Mouse (Mus musculus) heart, embryonic 11.5 days (tissue): ENCODE data around the gene Chsy1. TPM values are rescaled to one million over a fixed set of nuclear protein-coding genes. Genes with fewer than 3 reads are reported as not detected.
"Not testable (repeated sequence)": the region's sequence is repeated elsewhere in the genome, so short reads cannot be mapped to it uniquely, and the experiment has no call there.

Experiments used
- ATAC-seq: fragments of 200-750 bp; cut with Nextera tagmentation; replicated peaks from 2 replicates; pipeline ENCODE4 v1.8.0; 2017; ENCODE audit warnings: moderate library complexity; ENCODE audit not compliant: insufficient number of reproducible peaks, low FRiP score, low TSS enrichment
- H3K27ac ChIP-seq: fragments of 300-500 bp; sonication (generic); 2 replicates; pipeline ENCODE4 v1.5.1; 2014; ENCODE audit warnings: mild to moderate bottlenecking, low read depth, low read length
- H3K27me3 ChIP-seq: fragments of 300-500 bp; sonication (generic); 2 replicates; pipeline ENCODE4 v1.6.1; 2014; ENCODE audit warnings: mild to moderate bottlenecking, low read length, mixed read lengths; ENCODE audit not compliant: control insufficient read depth, insufficient read depth
- H3K36me3 ChIP-seq: fragments of 300-500 bp; sonication (generic); 2 replicates; pipeline ENCODE4 v1.6.1; 2014; ENCODE audit warnings: mild to moderate bottlenecking, low read length, moderate library complexity, mixed read lengths; ENCODE audit not compliant: control insufficient read depth, insufficient read depth
- H3K4me1 ChIP-seq: fragments of 300-500 bp; sonication (generic); 2 replicates; pipeline ENCODE4 v1.6.1; 2014; ENCODE audit warnings: low read length; ENCODE audit not compliant: control insufficient read depth, insufficient read depth
- H3K4me2 ChIP-seq: fragments of 300-500 bp; sonication (generic); 2 replicates; pipeline ENCODE4 v1.6.1; 2014; ENCODE audit warnings: mild to moderate bottlenecking, moderate library complexity
- H3K4me3 ChIP-seq: fragments of 300-500 bp; sonication (generic); 2 replicates; pipeline ENCODE4 v1.5.1; 2014; ENCODE audit warnings: low read depth, low read length
- H3K9ac ChIP-seq: fragments of 300-500 bp; sonication (generic); 2 replicates; pipeline ENCODE4 v1.6.1; 2014; ENCODE audit warnings: mild to moderate bottlenecking, low read depth, low read length, moderate library complexity
- H3K9me3 ChIP-seq: fragments of 300-500 bp; sonication (generic); replicated peaks from 2 replicates; pipeline ENCODE4 v1.6.1; 2016; ENCODE audit warnings: low read length; ENCODE audit not compliant: control insufficient read depth
- WGBS: fragments of 180-500 bp; shearing (Covaris S2); extraction: QIAGEN DNeasy Blood & Tissue Kit; methylation state at CpG from one replicate; pipeline ENCODE4 v1.1.7; 2014; ENCODE audit not compliant: insufficient replicate concordance; 5-methylcytosine and 5-hydroxymethylcytosine counted together
- polyA plus RNA-seq: library from polyadenylated mRNA; unstranded; fragments of >200 nt; fragmentation: Nextera tagmentation; extraction: Ambion mirVana; gene quantifications from 2 replicates; pipeline ENCODE4 v1.2.1, GENCODE M21; 2014

The Chsy1 gene
- polyA plus RNA-seq, 1 experiment from 2014 or later = 29.0 TPM

- Histone ChIP-seq H3K9me3 (no peaks in the 10 kb centered on the region), H3K4me3 (no peak overlapping the region), H3K27ac (no peak overlapping the region), H3K4me2 (no peak overlapping the region), H3K4me1 (peaks cover 8% of the 10 kb centered on the region), H3K36me3 (no peaks in the 10 kb centered on the region), H3K27me3 (no peaks in the 10 kb centered on the region), H3K9ac (no peak overlapping the region)
- WGBS = 90% methylated on average over 5 of the region's 5 CpGs
- no peak for ATAC-seq
These were observed 76.1 kb downstream of the Chsy1 start for GRCm38 (mm10) chr7:66185370-66185769.

- H3K4me2 ChIP-seq = no peak overlapping the region
- H3K36me3 ChIP-seq = no peaks in the 10 kb centered on the region
- ATAC-seq = no peak; the same call in 1 of the 2 replicates
- 39% methylated on average over 4 of the region's 4 CpGs for WGBS
- H3K9me3 ChIP-seq = no peaks in the 10 kb centered on the region
- no peak overlapping the region for H3K27ac ChIP-seq
- peaks cover 8% of the 10 kb centered on the region for H3K4me1 ChIP-seq
- H3K4me3 ChIP-seq = no peak overlapping the region
- H3K9ac ChIP-seq = 0 out of 2 replicates have a peak overlapping the region, but pooled peaks have one; percentile 35
- H3K27me3 ChIP-seq = no peaks in the 10 kb centered on the region
These were observed 78.4 kb downstream of the Chsy1 start for GRCm38 (mm10) chr7:66187581-66188231.

- not testable (repeated sequence) for H3K9me3 ChIP-seq, H3K9ac ChIP-seq, H3K27me3 ChIP-seq, ATAC-seq, H3K4me2 ChIP-seq, H3K27ac ChIP-seq, H3K36me3 ChIP-seq, H3K4me3 ChIP-seq
- WGBS = 82% methylated on average over 10 of the region's 10 CpGs
- peaks cover 22% of the 10 kb centered on the region for H3K4me1 ChIP-seq
These were observed 81.1 kb downstream of the Chsy1 start for GRCm38 (mm10) chr7:66190385-66190784.

GRCm38 (mm10) chr7:66194511-66194910 lies 85.2 kb downstream of the Chsy1 start:
- 87% methylated on average over 3 of the region's 3 CpGs for WGBS
- ATAC-seq = no peak
- peak overlapping the region; percentile 99 for H3K27ac ChIP-seq
- H3K4me2 ChIP-seq = no peak overlapping the region
- H3K9ac ChIP-seq = no peak overlapping the region; the same call in 1 of the 2 replicates
- no peaks in the 10 kb centered on the region for H3K9me3 ChIP-seq
- H3K4me3 ChIP-seq = no peak overlapping the region
- no peaks in the 10 kb centered on the region for H3K27me3 ChIP-seq
- no peaks in the 10 kb centered on the region for H3K36me3 ChIP-seq
- H3K4me1 ChIP-seq = peaks cover 50% of the 10 kb centered on the region

- Histone ChIP-seq H3K4me1 (peaks cover 61% of the 10 kb centered on the region), H3K9ac (peak overlapping the region; percentile 39; the same call in 1 of the 2 replicates), H3K27ac (peak overlapping the region; percentile 99), H3K27me3 (no peaks in the 10 kb centered on the region), H3K4me2 (peak overlapping the region; percentile 8; the same call in 1 of the 2 replicates), H3K36me3 (no peaks in the 10 kb centered on the region), H3K9me3 (no peaks in the 10 kb centered on the region), H3K4me3 (no peak overlapping the region)
- WGBS = 37% methylated on average over 1 of the region's 1 CpGs
- no peak for ATAC-seq
These were observed 86.6 kb downstream of the Chsy1 start for GRCm38 (mm10) chr7:66195881-66196280.

- WGBS = 19% methylated on average over 11 of the region's 11 CpGs
- Histone ChIP-seq H3K9ac (peak overlapping the region; percentile 56; the same call in 1 of the 2 replicates), H3K36me3 (no peaks in the 10 kb centered on the region), H3K9me3 (no peaks in the 10 kb centered on the region), H3K27ac (peak overlapping the region; percentile 99), H3K4me2 (peak overlapping the region; percentile 38), H3K4me1 (peaks cover 65% of the 10 kb centered on the region), H3K4me3 (peak overlapping the region; percentile 5; the same call in 1 of the 2 replicates), H3K27me3 (no peaks in the 10 kb centered on the region)
- ATAC-seq = peak; percentile 89
These were observed 87.5 kb downstream of the Chsy1 start for GRCm38 (mm10) chr7:66196609-66197445.

- H3K9ac ChIP-seq = no peak overlapping the region
- no peak overlapping the region for H3K4me2 ChIP-seq
- no peak overlapping the region for H3K4me3 ChIP-seq
- ATAC-seq = no peak
- WGBS = 81% methylated on average over 10 of the region's 10 CpGs
- H3K27ac ChIP-seq = peak overlapping the region; percentile 86; the same call in 1 of the 2 replicates
- H3K27me3 ChIP-seq = no peaks in the 10 kb centered on the region
- no peaks in the 10 kb centered on the region for H3K36me3 ChIP-seq
- peaks cover 65% of the 10 kb centered on the region for H3K4me1 ChIP-seq
- H3K9me3 ChIP-seq = no peaks in the 10 kb centered on the region
These were observed 89.1 kb downstream of the Chsy1 start for GRCm38 (mm10) chr7:66198416-66198815.

GRCm38 (mm10) chr7:66199391-66199831 lies 90.1 kb downstream of the Chsy1 start:
- H3K4me2 ChIP-seq = peak overlapping the region; percentile 30; the same call in 1 of the 2 replicates
- no peak overlapping the region for H3K4me3 ChIP-seq
- ATAC-seq = peak; percentile 84
- no peaks in the 10 kb centered on the region for H3K27me3 ChIP-seq
- WGBS = 64% methylated on average over 5 of the region's 5 CpGs
- H3K27ac ChIP-seq = peak overlapping the region; percentile 86
- no peaks in the 10 kb centered on the region for H3K36me3 ChIP-seq
- H3K9me3 ChIP-seq = no peaks in the 10 kb centered on the region
- H3K9ac ChIP-seq = peak overlapping the region; percentile 59; the same call in 1 of the 2 replicates
- peaks cover 61% of the 10 kb centered on the region for H3K4me1 ChIP-seq
